Mouse (Mus musculus) embryonic fibroblast, embryonic 13.5 days (primary cell): ENCODE data around the gene Mis12.

Source experiments
- CTCF ChIP-seq: IDR thresholded peaks from 2 replicates; pipeline ENCODE4 v1.5.1; 2011; ENCODE audit warnings: mild to moderate bottlenecking, control low read depth, low read length, moderate library complexity, borderline replicate concordance; ENCODE audit not compliant: insufficient read depth
- POLR2A ChIP-seq: IDR thresholded peaks from 2 replicates; pipeline ENCODE4 v1.6.1; 2011; ENCODE audit warnings: low read depth, mild to moderate bottlenecking, control low read depth, low read length, moderate library complexity

DNA sequence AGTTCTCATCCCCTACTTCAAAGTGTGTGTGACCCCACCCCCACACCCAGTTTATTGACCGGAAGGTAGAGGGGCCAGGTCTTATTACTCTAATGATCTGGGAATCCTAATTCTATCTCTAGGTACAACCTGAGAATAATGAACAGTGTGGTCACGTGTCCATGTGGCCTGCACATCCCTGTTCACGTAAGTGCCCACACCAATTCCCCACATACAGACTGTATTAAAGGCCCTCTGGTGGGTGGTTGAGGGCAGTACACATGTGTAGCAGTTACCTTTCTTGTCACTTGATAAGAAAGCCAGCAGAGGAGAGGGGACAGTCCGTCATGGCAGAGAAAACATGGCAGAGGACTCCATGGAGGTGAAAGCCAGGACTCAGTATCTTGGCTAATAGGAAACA lies 45.5 kb upstream of the Mis12 start:
- TF ChIP-seq CTCF (no peak), POLR2A (no peak)
